Mouse (Mus musculus): ENCODE data around the gene Epb41l5. TPM values are rescaled to one million over a fixed set of nuclear protein-coding genes. Genes with fewer than 3 reads are reported as not detected.
A peak's percentile ranks its signal among the peaks of the same experiment; 100 is the strongest.

Epb41l5 gene
- polyA plus RNA-seq, 1 experiment, result 28.0 TPM

GRCm38 (mm10) chr1:119646356-119646755, 2.4 kb downstream of the Epb41l5 start:
- H3K4me3 ChIP-seq (replicated peaks; ENCODE audit: extremely low read depth, low read depth, low read length), result no peak overlapping the region
- no peak for DNase-seq
- H3K4me1 ChIP-seq (ENCODE audit: control insufficient read depth, insufficient read depth, low read length), result peaks cover 3% of the 10 kb centered on the region
- no peak for TF ChIP-seq CTCF (IDR thresholded peaks at IDR 0.05; ENCODE audit: insufficient read depth, low read length)
- TF ChIP-seq POLR2A (IDR thresholded peaks at IDR 0.05; ENCODE audit: borderline replicate concordance, extremely low read depth, low read depth, low read length), result no peak
- WGBS, result 66% methylated on average over 2 of the region's 2 CpGs

- no peak overlapping the region for H3K4me3 ChIP-seq (replicated peaks; ENCODE audit: extremely low read depth, low read depth, low read length)
- peaks cover 3% of the 10 kb centered on the region for H3K4me1 ChIP-seq (ENCODE audit: control insufficient read depth, insufficient read depth, low read length)
- peak; percentile 56 for DNase-seq
- TF ChIP-seq POLR2A (IDR thresholded peaks at IDR 0.05; ENCODE audit: borderline replicate concordance, extremely low read depth, low read depth, low read length), result no peak
- TF ChIP-seq CTCF (IDR thresholded peaks at IDR 0.05; ENCODE audit: insufficient read depth, low read length), result 0 out of 2 replicates have a peak, but pooled peaks have one; percentile 9
- WGBS, result 58% methylated on average over 12 of the region's 12 CpGs
Measured at GRCm38 (mm10) chr1:119642367-119642766, 6.4 kb downstream of the Epb41l5 start.

GRCm38 (mm10) chr1:119641090-119641812, 7.5 kb downstream of the Epb41l5 start:
- DNase-seq, result no peak
- Histone ChIP-seq H3K4me3 (replicated peaks; ENCODE audit: extremely low read depth, low read depth, low read length) (no peak overlapping the region), H3K4me1 (ENCODE audit: control insufficient read depth, insufficient read depth, low read length) (peaks cover 3% of the 10 kb centered on the region)
- TF ChIP-seq POLR2A (IDR thresholded peaks at IDR 0.05; ENCODE audit: borderline replicate concordance, extremely low read depth, low read depth, low read length) (no peak), CTCF (IDR thresholded peaks at IDR 0.05; ENCODE audit: insufficient read depth, low read length) (no peak)

- no peak for TF ChIP-seq CTCF (IDR thresholded peaks at IDR 0.05; ENCODE audit: insufficient read depth, low read length)
- no peak for TF ChIP-seq POLR2A (IDR thresholded peaks at IDR 0.05; ENCODE audit: borderline replicate concordance, extremely low read depth, low read depth, low read length)
- no peak for DNase-seq
- Histone ChIP-seq H3K4me3 (replicated peaks; ENCODE audit: extremely low read depth, low read depth, low read length) (no peak overlapping the region), H3K4me1 (ENCODE audit: control insufficient read depth, insufficient read depth, low read length) (peaks cover 3% of the 10 kb centered on the region)
- 38% methylated on average over 2 of the region's 2 CpGs for WGBS
Measured at GRCm38 (mm10) chr1:119640006-119640405, 8.8 kb downstream of the Epb41l5 start.

- no peaks in the 10 kb centered on the region for H3K4me1 ChIP-seq (ENCODE audit: control insufficient read depth, insufficient read depth, low read length)
- no peak for TF ChIP-seq CTCF (IDR thresholded peaks at IDR 0.05; ENCODE audit: insufficient read depth, low read length)
- TF ChIP-seq POLR2A (IDR thresholded peaks at IDR 0.05; ENCODE audit: borderline replicate concordance, extremely low read depth, low read depth, low read length), result no peak
- DNase-seq, result no peak
- no peak overlapping the region for H3K4me3 ChIP-seq (replicated peaks; ENCODE audit: extremely low read depth, low read depth, low read length)
- WGBS, result 77% methylated on average over 6 of the region's 6 CpGs
Measured at GRCm38 (mm10) chr1:119637188-119638023, 11.4 kb downstream of the Epb41l5 start.

- Histone ChIP-seq H3K4me1 (ENCODE audit: control insufficient read depth, insufficient read depth, low read length) (no peaks in the 10 kb centered on the region), H3K4me3 (replicated peaks; ENCODE audit: extremely low read depth, low read depth, low read length) (no peak overlapping the region)
- no peak for DNase-seq
- 58% methylated on average over 3 of the region's 3 CpGs for WGBS
- TF ChIP-seq CTCF (IDR thresholded peaks at IDR 0.05; ENCODE audit: insufficient read depth, low read length) (no peak), POLR2A (IDR thresholded peaks at IDR 0.05; ENCODE audit: borderline replicate concordance, extremely low read depth, low read depth, low read length) (no peak)
Measured at GRCm38 (mm10) chr1:119634746-119635145, 14.1 kb downstream of the Epb41l5 start.

- 61% methylated on average over 1 of the region's 1 CpGs for WGBS
- no peak for DNase-seq
Measured at GRCm38 (mm10) chr1:119630428-119630827, 18.4 kb downstream of the Epb41l5 start.

GRCm38 (mm10) chr1:119626837-119627236, 22.0 kb downstream of the Epb41l5 start:
- 61% methylated on average over 4 of the region's 4 CpGs for WGBS
- no peak overlapping the region for H3K4me3 ChIP-seq (replicated peaks; ENCODE audit: extremely low read depth, low read depth, low read length)
- DNase-seq, result no peak
- H3K4me1 ChIP-seq (ENCODE audit: control insufficient read depth, insufficient read depth, low read length), result no peaks in the 10 kb centered on the region
- no peak for TF ChIP-seq CTCF (IDR thresholded peaks at IDR 0.05; ENCODE audit: insufficient read depth, low read length)
- TF ChIP-seq POLR2A (IDR thresholded peaks at IDR 0.05; ENCODE audit: borderline replicate concordance, extremely low read depth, low read depth, low read length), result no peak

More at GRCm38 (mm10) chr1:119630428-119630827, 18.4 kb downstream of the Epb41l5 start:
- TF ChIP-seq CTCF (IDR thresholded peaks at IDR 0.05; ENCODE audit: insufficient read depth, low read length) (no peak), POLR2A (IDR thresholded peaks at IDR 0.05; ENCODE audit: borderline replicate concordance, extremely low read depth, low read depth, low read length) (no peak)
- H3K4me3 ChIP-seq (replicated peaks; ENCODE audit: extremely low read depth, low read depth, low read length), result no peak overlapping the region
- H3K4me1 ChIP-seq (ENCODE audit: control insufficient read depth, insufficient read depth, low read length), result no peaks in the 10 kb centered on the region

GRCm38 (mm10) chr1:119624444-119624843, 24.4 kb downstream of the Epb41l5 start:
- WGBS, result 34% methylated on average over 2 of the region's 2 CpGs
- Histone ChIP-seq H3K4me1 (ENCODE audit: control insufficient read depth, insufficient read depth, low read length) (no peaks in the 10 kb centered on the region), H3K4me3 (replicated peaks; ENCODE audit: extremely low read depth, low read depth, low read length) (no peak overlapping the region)
- TF ChIP-seq POLR2A (IDR thresholded peaks at IDR 0.05; ENCODE audit: borderline replicate concordance, extremely low read depth, low read depth, low read length), result no peak
- no peak for TF ChIP-seq CTCF (IDR thresholded peaks at IDR 0.05; ENCODE audit: insufficient read depth, low read length)
- DNase-seq, result no peak

Data from lung, adult 2 months (tissue).